Mouse (Mus musculus): ENCODE measurements around the gene Ano3. TPM values are rescaled to one million over a fixed set of nuclear protein-coding genes. Genes with fewer than 3 reads are reported as not detected.
"Not testable (repeated sequence)": the region's sequence is repeated elsewhere in the genome, so short reads cannot be mapped to it uniquely, and the experiment has no call there.

Ano3 gene
- polyA plus RNA-seq (2012), result not detected in 2 replicates

- not testable (repeated sequence) for H3K4me3 ChIP-seq (replicated peaks); H3K36me3 ChIP-seq (ENCODE audit: control insufficient read depth)
Observed at GRCm38 (mm10) chr2:110950823-110951222, at the start of gene Ano3. Gene Ano3 (minus strand): TSS chr2:110950923.

GRCm38 (mm10) chr2:110990071-110990470 is 39.3 kb upstream of the Ano3 start:
- no peak overlapping the region for H3K4me3 ChIP-seq (replicated peaks)
- no peaks in the 10 kb centered on the region for H3K9me3 ChIP-seq (ENCODE audit: control insufficient read depth, low read length)
- H3K27me3 ChIP-seq (ENCODE audit: control insufficient read depth), result no peaks in the 10 kb centered on the region
- no peaks in the 10 kb centered on the region for H3K4me1 ChIP-seq (ENCODE audit: control insufficient read depth)
- TF ChIP-seq GATA1 (IDR thresholded peaks at IDR 0.05; ENCODE audit: low read length), result no peak
- H3K36me3 ChIP-seq (ENCODE audit: control insufficient read depth), result no peaks in the 10 kb centered on the region

More at GRCm38 (mm10) chr2:110950823-110951222, at the start of gene Ano3:
- H3K4me1 ChIP-seq (ENCODE audit: control insufficient read depth); H3K9me3 ChIP-seq (ENCODE audit: control insufficient read depth, low read length); H3K27me3 ChIP-seq (ENCODE audit: control insufficient read depth): not testable (repeated sequence)

- Histone ChIP-seq H3K27me3 (ENCODE audit: control insufficient read depth) (no peaks in the 10 kb centered on the region), H3K4me3 (replicated peaks) (no peak overlapping the region), H3K4me1 (ENCODE audit: control insufficient read depth) (no peaks in the 10 kb centered on the region), H3K36me3 (ENCODE audit: control insufficient read depth) (no peaks in the 10 kb centered on the region), H3K9me3 (ENCODE audit: control insufficient read depth, low read length) (no peaks in the 10 kb centered on the region)
- no peak for TF ChIP-seq GATA1 (IDR thresholded peaks at IDR 0.05; ENCODE audit: low read length)
- no peak for TF ChIP-seq TAL1 (IDR thresholded peaks at IDR 0.05; ENCODE audit: low read length)
Observed at GRCm38 (mm10) chr2:110989539-110989938, 38.8 kb upstream of the Ano3 start.

GRCm38 (mm10) chr2:110985853-110986271 is 35.1 kb upstream of the Ano3 start:
- TF ChIP-seq TAL1 (IDR thresholded peaks at IDR 0.05; ENCODE audit: low read length) (no peak), GATA1 (IDR thresholded peaks at IDR 0.05; ENCODE audit: low read length) (no peak)
- H3K36me3 ChIP-seq (ENCODE audit: control insufficient read depth), result no peaks in the 10 kb centered on the region

GRCm38 (mm10) chr2:110981733-110982132 is 31.0 kb upstream of the Ano3 start:
- no peaks in the 10 kb centered on the region for H3K4me1 ChIP-seq (ENCODE audit: control insufficient read depth)
- H3K9me3 ChIP-seq (ENCODE audit: control insufficient read depth, low read length), result no peaks in the 10 kb centered on the region
- H3K36me3 ChIP-seq (ENCODE audit: control insufficient read depth), result no peaks in the 10 kb centered on the region
- H3K4me3 ChIP-seq (replicated peaks), result no peak overlapping the region
- TF ChIP-seq TAL1 (IDR thresholded peaks at IDR 0.05; ENCODE audit: low read length), result no peak
- no peaks in the 10 kb centered on the region for H3K27me3 ChIP-seq (ENCODE audit: control insufficient read depth)

More at GRCm38 (mm10) chr2:110985853-110986271, 35.1 kb upstream of the Ano3 start:
- H3K9me3 ChIP-seq (ENCODE audit: control insufficient read depth, low read length), result no peaks in the 10 kb centered on the region
- H3K4me3 ChIP-seq (replicated peaks), result no peak overlapping the region
- H3K27me3 ChIP-seq (ENCODE audit: control insufficient read depth), result no peaks in the 10 kb centered on the region
- no peaks in the 10 kb centered on the region for H3K4me1 ChIP-seq (ENCODE audit: control insufficient read depth)

GRCm38 (mm10) chr2:110979610-110980009 is 28.9 kb upstream of the Ano3 start:
- TF ChIP-seq GATA1 (IDR thresholded peaks at IDR 0.05; ENCODE audit: low read length) (no peak), TAL1 (IDR thresholded peaks at IDR 0.05; ENCODE audit: low read length) (no peak)
- H3K36me3 ChIP-seq (ENCODE audit: control insufficient read depth), result no peaks in the 10 kb centered on the region

GRCm38 (mm10) chr2:110976871-110977270 is 26.1 kb upstream of the Ano3 start:
- Histone ChIP-seq H3K27me3 (ENCODE audit: control insufficient read depth) (no peaks in the 10 kb centered on the region), H3K4me1 (ENCODE audit: control insufficient read depth) (no peaks in the 10 kb centered on the region), H3K9me3 (ENCODE audit: control insufficient read depth, low read length) (no peaks in the 10 kb centered on the region), H3K4me3 (replicated peaks) (no peak overlapping the region), H3K36me3 (ENCODE audit: control insufficient read depth) (no peaks in the 10 kb centered on the region)
- no peak for TF ChIP-seq TAL1 (IDR thresholded peaks at IDR 0.05; ENCODE audit: low read length)
- no peak for TF ChIP-seq GATA1 (IDR thresholded peaks at IDR 0.05; ENCODE audit: low read length)

More at GRCm38 (mm10) chr2:110979610-110980009, 28.9 kb upstream of the Ano3 start:
- no peaks in the 10 kb centered on the region for H3K27me3 ChIP-seq (ENCODE audit: control insufficient read depth)
- no peaks in the 10 kb centered on the region for H3K9me3 ChIP-seq (ENCODE audit: control insufficient read depth, low read length)
- H3K4me1 ChIP-seq (ENCODE audit: control insufficient read depth), result no peaks in the 10 kb centered on the region
- no peak overlapping the region for H3K4me3 ChIP-seq (replicated peaks)

GRCm38 (mm10) chr2:110970158-110970557 is 19.4 kb upstream of the Ano3 start:
- no peak overlapping the region for H3K4me3 ChIP-seq (replicated peaks)
- no peaks in the 10 kb centered on the region for H3K27me3 ChIP-seq (ENCODE audit: control insufficient read depth)
- TF ChIP-seq GATA1 (IDR thresholded peaks at IDR 0.05; ENCODE audit: low read length) (no peak), TAL1 (IDR thresholded peaks at IDR 0.05; ENCODE audit: low read length) (no peak)
- H3K9me3 ChIP-seq (ENCODE audit: control insufficient read depth, low read length), result no peaks in the 10 kb centered on the region
- no peaks in the 10 kb centered on the region for H3K4me1 ChIP-seq (ENCODE audit: control insufficient read depth)
- H3K36me3 ChIP-seq (ENCODE audit: control insufficient read depth), result no peaks in the 10 kb centered on the region

- no peaks in the 10 kb centered on the region for H3K27me3 ChIP-seq (ENCODE audit: control insufficient read depth)
- no peak for TF ChIP-seq GATA1 (IDR thresholded peaks at IDR 0.05; ENCODE audit: low read length)
- no peak for TF ChIP-seq TAL1 (IDR thresholded peaks at IDR 0.05; ENCODE audit: low read length)
- H3K4me3 ChIP-seq (replicated peaks), result no peak overlapping the region
- no peaks in the 10 kb centered on the region; the same call in 1 of the 2 replicates for H3K9me3 ChIP-seq (ENCODE audit: control insufficient read depth, low read length)
- H3K36me3 ChIP-seq (ENCODE audit: control insufficient read depth), result no peaks in the 10 kb centered on the region
- no peaks in the 10 kb centered on the region for H3K4me1 ChIP-seq (ENCODE audit: control insufficient read depth)
Observed at GRCm38 (mm10) chr2:110965398-110965797, 14.7 kb upstream of the Ano3 start.

- Histone ChIP-seq H3K9me3 (ENCODE audit: control insufficient read depth, low read length) (no peaks in the 10 kb centered on the region), H3K36me3 (ENCODE audit: control insufficient read depth) (no peaks in the 10 kb centered on the region), H3K27me3 (ENCODE audit: control insufficient read depth) (no peaks in the 10 kb centered on the region), H3K4me1 (ENCODE audit: control insufficient read depth) (no peaks in the 10 kb centered on the region), H3K4me3 (replicated peaks) (no peak overlapping the region)
- TF ChIP-seq GATA1 (IDR thresholded peaks at IDR 0.05; ENCODE audit: low read length) (no peak), TAL1 (IDR thresholded peaks at IDR 0.05; ENCODE audit: low read length) (no peak)
Observed at GRCm38 (mm10) chr2:110950432-110950803, 305 bp downstream of the Ano3 start.

Data from erythroblast, embryonic 14.5 days (primary cell).